Mouse (Mus musculus) heart, embryonic 13.5 days (tissue): Measurements from ENCODE around the gene Slc15a5. TPM values are rescaled to one million over a fixed set of nuclear protein-coding genes. Genes with fewer than 3 reads are reported as not detected.
A peak's percentile ranks its signal among the peaks of the same experiment; 100 is the strongest.

Experiments used
- ATAC-seq: fragments of 200-750 bp; cut with Nextera tagmentation; 2 replicates; pipeline ENCODE4 v1.8.0; 2017; ENCODE audit warnings: moderate TSS enrichment; ENCODE audit not compliant: insufficient number of reproducible peaks, low FRiP score, low TSS enrichment; ENCODE audit errors: extremely low read depth
- H3K27ac ChIP-seq: fragments of 300-500 bp; sonication (generic); replicated peaks from 2 replicates; pipeline ENCODE4 v1.5.1; 2015; ENCODE audit warnings: moderate library complexity, mild to moderate bottlenecking, inconsistent platforms
- H3K27me3 ChIP-seq: fragments of 300-500 bp; sonication (generic); replicated peaks from 2 replicates; pipeline ENCODE4 v1.6.1; 2015; ENCODE audit warnings: mild to moderate bottlenecking, inconsistent platforms
- H3K36me3 ChIP-seq: fragments of 300-500 bp; sonication (generic); 2 replicates; pipeline ENCODE4 v1.6.1; 2015; ENCODE audit warnings: mild to moderate bottlenecking, inconsistent platforms
- H3K4me1 ChIP-seq: fragments of 300-500 bp; sonication (generic); 2 replicates; pipeline ENCODE4 v1.6.1; 2015; ENCODE audit warnings: inconsistent platforms
- H3K4me2 ChIP-seq: fragments of 300-500 bp; sonication (generic); 2 replicates; pipeline ENCODE4 v1.6.1; 2015; ENCODE audit warnings: inconsistent platforms, mild to moderate bottlenecking, moderate library complexity
- H3K4me3 ChIP-seq: fragments of 300-500 bp; sonication (generic); 2 replicates; pipeline ENCODE4 v1.5.1; 2015; ENCODE audit warnings: moderate library complexity, mild to moderate bottlenecking, inconsistent platforms
- H3K9ac ChIP-seq: fragments of 300-500 bp; sonication (generic); 2 replicates; pipeline ENCODE4 v1.6.1; 2015; ENCODE audit warnings: inconsistent platforms, mild to moderate bottlenecking, moderate library complexity
- H3K9me3 ChIP-seq: fragments of 300-500 bp; sonication (generic); 2 replicates; pipeline ENCODE4 v1.6.1; 2016; ENCODE audit warnings: inconsistent platforms
- WGBS: fragments of 180-500 bp; shearing (Covaris S2); methylation state at CpG from one replicate; pipeline ENCODE4 v1.1.7; 2015; ENCODE audit warnings: mixed read lengths; 5-methylcytosine and 5-hydroxymethylcytosine counted together
- polyA plus RNA-seq: library from polyadenylated mRNA; unstranded; fragments of >200 nt; fragmentation: Nextera tagmentation; extraction: Ambion mirVana; gene quantifications from 2 replicates; pipeline ENCODE4 v1.2.1, GENCODE M21; 2015

The Slc15a5 gene
- polyA plus RNA-seq, 1 experiment from 2014 or later = not detected

DNA sequence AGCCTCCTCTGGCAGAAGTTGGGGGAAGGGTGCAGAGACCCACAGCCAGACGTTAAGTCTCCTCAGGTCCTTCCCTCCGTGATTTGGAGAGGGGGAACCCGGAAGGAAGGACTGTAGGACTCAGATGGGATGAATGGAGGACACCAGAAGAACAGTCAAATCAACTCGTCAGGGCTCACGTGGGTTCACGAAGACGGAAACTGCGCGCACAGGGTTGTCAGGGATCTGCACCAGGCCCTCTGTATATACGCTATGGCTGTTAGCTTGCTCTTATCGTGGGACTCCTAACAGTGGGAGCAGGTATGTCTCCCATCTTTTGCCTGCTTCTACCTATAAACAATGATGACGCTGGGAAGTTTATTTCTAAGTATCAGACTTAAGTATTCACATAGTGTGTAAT lies 24.8 kb downstream of the Slc15a5 start:
- no peaks in the 10 kb centered on the region for H3K36me3 ChIP-seq
- 79% methylated on average over 12 of the region's 12 CpGs for WGBS

DNA sequence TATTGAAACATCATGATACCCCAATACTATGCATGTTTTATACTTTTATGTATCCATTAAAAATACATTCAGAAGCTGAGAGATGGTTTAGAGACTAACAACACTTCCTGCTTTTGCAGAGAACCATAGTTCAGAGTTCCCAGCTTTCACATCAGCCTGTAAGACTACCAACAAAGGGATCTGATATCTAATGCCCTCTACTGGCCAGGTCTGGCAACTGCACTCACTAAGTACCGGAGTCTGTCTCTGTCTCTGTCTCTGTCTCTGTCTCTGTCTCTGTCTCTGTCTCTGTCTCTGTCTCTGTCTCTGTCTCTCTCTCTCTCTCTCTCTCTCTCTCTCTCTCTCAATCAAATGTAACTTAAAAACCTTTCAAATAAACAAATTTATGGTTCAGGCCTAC lies 25.6 kb downstream of the Slc15a5 start:
- Histone ChIP-seq H3K27me3 (no peaks in the 10 kb centered on the region), H3K36me3 (no peaks in the 10 kb centered on the region), H3K4me3 (no peak overlapping the region), H3K27ac (no peak overlapping the region), H3K4me1 (no peaks in the 10 kb centered on the region), H3K4me2 (no peak overlapping the region), H3K9ac (no peak overlapping the region), H3K9me3 (no peaks in the 10 kb centered on the region)
- ATAC-seq = no peak
- 45% methylated on average over 1 of the region's 1 CpGs for WGBS

More for the DNA sequence above, 24.8 kb downstream of the Slc15a5 start:
- H3K9me3 ChIP-seq = no peaks in the 10 kb centered on the region
- no peak overlapping the region for H3K4me2 ChIP-seq
- no peaks in the 10 kb centered on the region for H3K4me1 ChIP-seq
- no peak for ATAC-seq
- no peaks in the 10 kb centered on the region for H3K27me3 ChIP-seq
- no peak overlapping the region for H3K4me3 ChIP-seq
- H3K9ac ChIP-seq = no peak overlapping the region
- H3K27ac ChIP-seq = no peak overlapping the region

DNA sequence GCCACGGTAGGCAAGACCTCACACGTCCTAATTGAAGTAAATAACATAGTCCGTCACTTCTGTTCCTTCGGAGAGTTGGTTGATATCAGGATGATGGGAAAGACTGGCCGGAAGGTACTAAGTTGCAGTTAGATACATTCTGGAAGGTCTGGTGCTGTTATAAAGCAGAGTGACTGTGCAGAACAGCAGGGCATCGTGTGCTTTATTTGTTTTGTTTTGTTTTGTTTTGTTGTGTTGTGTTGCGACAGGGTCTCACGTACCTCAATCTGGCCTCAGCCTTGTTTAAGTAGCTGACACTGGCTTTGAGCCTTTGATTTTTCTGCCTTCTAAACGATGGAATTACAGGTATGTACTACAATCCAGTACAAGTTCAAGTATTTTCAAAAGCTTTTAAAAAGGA lies 26.0 kb downstream of the Slc15a5 start:
- Histone ChIP-seq H3K36me3 (no peaks in the 10 kb centered on the region), H3K4me2 (no peak overlapping the region), H3K27ac (no peak overlapping the region), H3K9me3 (no peaks in the 10 kb centered on the region), H3K27me3 (no peaks in the 10 kb centered on the region), H3K4me1 (no peaks in the 10 kb centered on the region), H3K9ac (no peak overlapping the region), H3K4me3 (no peak overlapping the region)
- 82% methylated on average over 9 of the region's 9 CpGs for WGBS
- no peak for ATAC-seq

DNA sequence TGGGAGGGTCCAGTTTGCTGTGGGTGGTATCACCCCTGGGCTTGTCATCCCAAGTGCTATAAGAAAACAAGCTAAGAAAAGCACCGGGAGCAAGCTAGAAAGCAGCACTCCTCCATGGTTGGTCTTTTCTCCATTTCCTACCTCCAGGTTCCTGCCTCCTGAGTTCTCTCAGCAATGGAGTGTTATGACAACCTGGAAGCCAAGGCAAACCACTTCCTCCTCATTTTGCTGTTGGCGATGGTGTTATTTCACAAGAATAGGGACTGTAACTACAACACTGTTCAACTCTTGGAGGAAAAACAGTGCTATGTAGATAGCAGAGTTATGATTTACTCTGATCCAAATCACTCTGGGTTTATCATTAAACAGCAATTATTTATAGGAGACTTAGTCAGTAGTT lies 34.4 kb downstream of the Slc15a5 start:
- H3K4me1 ChIP-seq = no peaks in the 10 kb centered on the region
- ATAC-seq = no peak
- 82% methylated on average over 2 of the region's 2 CpGs for WGBS
- H3K4me2 ChIP-seq = no peak overlapping the region
- H3K9me3 ChIP-seq = 0 out of 2 replicates have a peak, but pooled peaks cover 3% of the 10 kb centered on the region
- H3K9ac ChIP-seq = no peak overlapping the region
- H3K27ac ChIP-seq = no peak overlapping the region
- H3K27me3 ChIP-seq = no peaks in the 10 kb centered on the region
- no peaks in the 10 kb centered on the region for H3K36me3 ChIP-seq
- no peak overlapping the region for H3K4me3 ChIP-seq

DNA sequence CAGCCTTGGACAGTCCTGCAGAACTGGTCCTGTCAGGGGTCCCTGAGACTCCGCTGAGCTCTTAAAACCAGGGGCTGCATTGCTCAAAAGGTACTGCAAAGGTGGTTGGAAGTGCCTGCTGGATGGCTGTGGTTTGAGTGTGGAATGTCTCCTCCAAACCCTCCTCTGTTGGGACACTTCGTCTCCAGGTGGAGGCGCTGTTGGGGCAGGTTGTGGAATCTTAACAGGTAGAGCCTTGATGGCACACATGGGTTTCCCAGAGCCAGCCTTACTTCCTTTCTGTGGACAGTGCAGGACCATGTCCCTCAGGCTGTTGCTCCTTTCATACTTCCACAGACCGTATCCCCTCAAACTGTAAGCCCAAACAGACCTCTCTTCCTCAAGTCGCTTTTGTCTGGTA lies 36.8 kb downstream of the Slc15a5 start:
- Histone ChIP-seq H3K4me2 (no peak overlapping the region), H3K27me3 (no peaks in the 10 kb centered on the region), H3K9me3 (peaks cover 4% of the 10 kb centered on the region), H3K27ac (no peak overlapping the region), H3K4me1 (no peaks in the 10 kb centered on the region), H3K4me3 (no peak overlapping the region), H3K36me3 (no peaks in the 10 kb centered on the region), H3K9ac (no peak overlapping the region)
- no peak for ATAC-seq
- WGBS = 80% methylated on average over 5 of the region's 5 CpGs

DNA sequence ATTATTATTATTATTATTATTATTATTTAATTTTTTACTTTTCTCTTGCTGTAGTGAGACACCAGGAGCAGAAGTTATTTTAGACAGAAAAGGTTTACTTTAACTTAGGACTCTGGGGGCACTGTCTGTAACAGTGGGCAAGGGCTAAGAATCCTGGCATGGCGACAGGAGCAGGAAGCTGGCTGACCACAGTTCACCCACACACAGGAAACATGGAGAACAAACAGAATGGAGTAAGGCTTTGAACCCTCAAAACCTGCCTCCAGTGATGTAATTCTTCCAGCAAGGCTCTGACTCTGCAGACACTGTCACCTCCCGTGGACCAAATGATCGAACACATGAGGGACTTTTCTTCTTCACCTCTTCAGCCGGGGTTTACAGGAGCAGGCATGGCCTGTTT lies 37.9 kb downstream of the Slc15a5 start:
- Histone ChIP-seq H3K27me3 (no peaks in the 10 kb centered on the region), H3K27ac (no peak overlapping the region), H3K4me1 (no peaks in the 10 kb centered on the region), H3K4me2 (no peak overlapping the region), H3K9me3 (peaks cover 8% of the 10 kb centered on the region), H3K9ac (no peak overlapping the region), H3K36me3 (no peaks in the 10 kb centered on the region), H3K4me3 (no peak overlapping the region)
- WGBS = 77% methylated on average over 4 of the region's 4 CpGs
- no peak for ATAC-seq

DNA sequence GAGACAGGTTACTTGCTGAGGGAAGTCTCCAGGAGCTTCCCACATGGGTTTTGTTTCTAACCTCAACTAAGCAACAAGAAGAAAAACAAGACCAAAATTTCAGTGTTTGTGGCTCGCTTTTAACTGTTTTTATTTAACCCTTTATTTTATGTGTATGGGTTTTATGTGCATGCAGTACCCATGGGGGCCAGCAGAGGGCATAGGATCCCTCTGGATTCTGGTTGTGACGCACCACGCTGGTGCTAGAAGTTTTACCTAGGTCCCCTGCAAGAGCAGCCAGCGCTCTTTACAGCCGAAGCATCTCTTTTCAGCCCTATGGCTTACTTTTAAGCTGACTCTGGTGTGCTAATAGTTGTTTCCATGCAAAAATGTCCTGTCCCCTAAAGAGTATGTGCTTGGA lies 42.1 kb downstream of the Slc15a5 start:
- Histone ChIP-seq H3K27ac (no peak overlapping the region), H3K9me3 (peaks cover 5% of the 10 kb centered on the region), H3K4me3 (no peak overlapping the region), H3K4me1 (no peaks in the 10 kb centered on the region), H3K9ac (no peak overlapping the region), H3K4me2 (no peak overlapping the region), H3K36me3 (no peaks in the 10 kb centered on the region), H3K27me3 (no peaks in the 10 kb centered on the region)
- no peak for ATAC-seq
- 76% methylated on average over 5 of the region's 5 CpGs for WGBS

DNA sequence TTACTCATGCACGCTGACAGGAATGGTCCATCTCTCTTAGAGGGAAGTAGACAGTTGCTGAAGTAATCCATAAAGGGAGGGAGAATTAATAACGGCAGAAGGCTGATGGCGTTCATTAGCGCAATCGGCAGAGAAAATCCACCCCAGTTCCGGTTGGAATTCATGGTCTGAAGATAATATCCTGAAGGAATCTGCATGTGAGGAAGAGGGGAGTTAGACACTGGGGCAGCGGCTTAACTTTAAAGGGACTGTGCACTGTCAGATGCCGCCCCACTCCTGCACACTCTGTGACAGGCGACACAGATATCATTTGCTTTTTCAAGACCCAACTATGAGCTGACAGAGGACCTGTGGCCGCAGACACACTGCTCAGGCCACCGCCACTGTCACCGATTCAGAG lies 42.8 kb downstream of the Slc15a5 start:
- peaks cover 5% of the 10 kb centered on the region for H3K9me3 ChIP-seq
- ATAC-seq = no peak
- 56% methylated on average over 12 of the region's 12 CpGs for WGBS
- H3K4me3 ChIP-seq = no peak overlapping the region
- H3K27me3 ChIP-seq = no peaks in the 10 kb centered on the region
- no peaks in the 10 kb centered on the region for H3K4me1 ChIP-seq
- H3K36me3 ChIP-seq = no peaks in the 10 kb centered on the region
- H3K27ac ChIP-seq = no peak overlapping the region
- H3K4me2 ChIP-seq = 0 out of 2 replicates have a peak overlapping the region, but pooled peaks have one; percentile 28
- H3K9ac ChIP-seq = no peak overlapping the region

DNA sequence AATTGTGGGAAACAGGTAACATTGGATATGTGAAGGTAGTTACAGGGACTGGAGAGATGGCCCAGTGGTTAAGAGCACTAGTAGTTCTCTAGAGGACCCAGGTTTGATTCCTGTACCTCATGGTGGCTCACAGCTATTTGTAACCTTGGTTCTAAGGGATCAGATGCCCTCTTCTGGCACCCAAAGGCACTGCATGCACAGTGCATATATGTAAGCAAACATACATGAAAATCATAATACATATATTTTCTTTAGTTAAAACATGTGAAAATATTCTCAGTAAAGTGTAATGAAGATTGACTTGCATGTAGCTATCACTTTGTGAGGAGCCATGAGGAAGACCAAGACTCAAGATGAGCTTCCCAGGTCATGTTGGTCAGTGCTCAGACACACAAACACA lies 62.8 kb downstream of the Slc15a5 start:
- ATAC-seq = no peak
- Histone ChIP-seq H3K9me3 (peaks cover 5% of the 10 kb centered on the region; the same call in 1 of the 2 replicates), H3K36me3 (no peaks in the 10 kb centered on the region)

DNA sequence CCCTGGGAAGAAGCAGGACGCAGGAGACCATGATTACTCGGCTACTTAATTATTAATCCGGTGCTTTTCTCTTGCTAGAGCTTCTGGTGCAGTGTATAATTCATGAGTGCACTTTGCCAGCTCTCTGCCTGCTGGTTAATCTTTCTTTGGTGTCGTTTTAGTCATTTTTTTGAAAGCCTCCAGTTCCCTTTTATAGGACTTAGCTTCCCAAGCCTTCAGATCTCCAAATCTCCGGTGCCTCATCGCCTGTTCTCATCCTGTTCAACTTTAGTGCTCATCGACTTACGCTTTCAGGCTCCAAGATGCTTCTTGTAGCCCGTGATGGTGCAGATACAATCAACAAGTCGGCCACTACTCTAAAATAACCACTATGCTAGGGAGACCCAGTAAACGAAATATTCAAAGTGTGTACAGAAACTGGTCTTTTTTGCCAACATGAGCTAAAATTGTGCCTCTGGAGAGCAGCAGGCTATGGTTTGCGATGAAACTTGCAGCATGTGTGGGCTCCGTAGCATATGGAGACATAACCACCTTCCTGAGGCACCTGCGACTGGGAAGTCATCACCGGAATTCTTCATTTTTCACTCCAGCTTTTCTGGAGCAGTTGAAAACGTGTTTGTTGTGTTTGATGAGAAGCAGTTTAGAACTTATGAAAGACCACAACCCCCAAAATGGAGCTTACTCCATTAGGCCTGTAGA lies 64.6 kb downstream of the Slc15a5 start:
- H3K27ac ChIP-seq = no peak overlapping the region
- ATAC-seq = no peak
- 78% methylated on average over 16 of the region's 16 CpGs for WGBS
- H3K4me1 ChIP-seq = no peaks in the 10 kb centered on the region
- H3K4me2 ChIP-seq = no peak overlapping the region
- H3K9ac ChIP-seq = no peak overlapping the region
- no peak overlapping the region for H3K4me3 ChIP-seq
- H3K9me3 ChIP-seq = peaks cover 5% of the 10 kb centered on the region; the same call in 1 of the 2 replicates
- H3K36me3 ChIP-seq = no peaks in the 10 kb centered on the region
- H3K27me3 ChIP-seq = no peaks in the 10 kb centered on the region

More for the DNA sequence above, 62.8 kb downstream of the Slc15a5 start:
- Histone ChIP-seq H3K9ac (no peak overlapping the region), H3K27ac (no peak overlapping the region), H3K27me3 (no peaks in the 10 kb centered on the region), H3K4me3 (no peak overlapping the region), H3K4me1 (no peaks in the 10 kb centered on the region), H3K4me2 (no peak overlapping the region)

DNA sequence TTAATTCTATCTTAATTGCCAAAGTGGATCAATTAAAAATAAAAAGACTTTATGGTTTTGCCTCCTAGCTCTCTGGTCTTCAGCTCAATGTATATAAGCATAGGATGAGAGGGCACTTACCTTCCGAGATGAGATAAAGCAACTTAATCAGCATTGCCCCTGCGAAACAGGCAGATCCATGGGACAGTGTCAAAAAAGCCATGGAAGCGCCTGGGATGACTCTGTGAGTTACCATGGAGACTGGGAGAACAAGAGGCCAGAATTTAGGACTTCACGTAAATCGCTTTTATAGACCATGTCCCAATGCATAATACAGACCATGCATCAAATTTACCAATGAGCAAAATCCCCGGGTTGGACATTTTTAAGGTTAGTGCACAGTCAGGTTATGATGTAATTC lies 67.8 kb downstream of the Slc15a5 start:
- H3K4me1 ChIP-seq = no peaks in the 10 kb centered on the region
- H3K4me2 ChIP-seq = no peak overlapping the region
- no peak overlapping the region for H3K27ac ChIP-seq
- peaks cover 5% of the 10 kb centered on the region; the same call in 1 of the 2 replicates for H3K9me3 ChIP-seq
- H3K4me3 ChIP-seq = no peak overlapping the region
- no peaks in the 10 kb centered on the region for H3K27me3 ChIP-seq
- no peak overlapping the region for H3K9ac ChIP-seq
- no peaks in the 10 kb centered on the region for H3K36me3 ChIP-seq
- WGBS = 82% methylated on average over 6 of the region's 6 CpGs
- ATAC-seq = no peak

DNA sequence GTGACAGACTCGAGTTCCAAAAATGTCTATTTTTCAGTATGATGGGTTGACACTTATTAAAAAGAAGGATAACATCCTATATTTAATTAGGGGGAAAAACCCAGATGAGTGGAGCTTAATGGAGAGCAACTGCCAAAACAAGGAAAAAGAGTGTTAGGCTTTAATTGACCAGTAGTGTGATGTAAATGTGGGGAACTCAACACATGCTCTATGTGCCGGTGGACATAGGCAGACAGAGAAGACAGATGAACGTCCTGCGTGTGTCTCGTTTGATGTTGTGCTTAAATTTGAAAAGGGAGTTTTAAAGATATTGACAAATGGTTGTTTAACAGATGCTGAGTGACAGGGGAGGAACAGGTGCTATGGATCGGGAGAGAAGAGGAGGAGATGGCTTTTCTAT lies 72.0 kb downstream of the Slc15a5 start:
- ATAC-seq = no peak
- Histone ChIP-seq H3K9ac (no peak overlapping the region), H3K4me1 (no peaks in the 10 kb centered on the region), H3K4me2 (no peak overlapping the region), H3K27me3 (no peaks in the 10 kb centered on the region), H3K9me3 (no peaks in the 10 kb centered on the region), H3K36me3 (no peaks in the 10 kb centered on the region), H3K27ac (no peak overlapping the region), H3K4me3 (no peak overlapping the region)
- WGBS = 77% methylated on average over 6 of the region's 6 CpGs
